Mouse (Mus musculus) hindbrain, embryonic 11.5 days (tissue): ENCODE data around the gene Ryr1. TPM values are rescaled to one million over a fixed set of nuclear protein-coding genes. Genes with fewer than 3 reads are reported as not detected.

Experiments used
- ATAC-seq: fragments of 200-750 bp; cut with Nextera tagmentation; 2 replicates; pipeline ENCODE4 v1.8.0; 2017; ENCODE audit warnings: mild to moderate bottlenecking, moderate TSS enrichment, moderate library complexity; ENCODE audit not compliant: low FRiP score
- DNase-seq: peaks from one replicate; pipeline ENCODE4 v3.0.0-alpha.2; 2015; ENCODE audit warnings: low spot score
- H3K27ac ChIP-seq: fragments of 300-500 bp; sonication (generic); 2 replicates; pipeline ENCODE4 v1.5.1; 2014; ENCODE audit warnings: mild to moderate bottlenecking, low read depth, low read length
- H3K27me3 ChIP-seq: fragments of 300-500 bp; sonication (generic); 2 replicates; pipeline ENCODE4 v1.6.1; 2014; ENCODE audit warnings: mild to moderate bottlenecking, low read length, moderate library complexity, mixed read lengths; ENCODE audit not compliant: control insufficient read depth, insufficient read depth
- H3K36me3 ChIP-seq: fragments of 300-500 bp; sonication (generic); 2 replicates; pipeline ENCODE4 v1.6.1; 2014; ENCODE audit warnings: mild to moderate bottlenecking, low read length, moderate library complexity, mixed read lengths; ENCODE audit not compliant: control insufficient read depth, insufficient read depth
- H3K4me1 ChIP-seq: fragments of 300-500 bp; sonication (generic); replicated peaks from 2 replicates; pipeline ENCODE4 v1.6.1; 2014; ENCODE audit warnings: low read length, mixed read lengths; ENCODE audit not compliant: control insufficient read depth, insufficient read depth
- H3K4me2 ChIP-seq: fragments of 300-500 bp; sonication (generic); replicated peaks from 2 replicates; pipeline ENCODE4 v1.6.1; 2014; ENCODE audit warnings: mild to moderate bottlenecking, low read depth, low read length
- H3K4me3 ChIP-seq: fragments of 300-500 bp; sonication (generic); 2 replicates; pipeline ENCODE4 v1.5.1; 2014; ENCODE audit warnings: low read depth, low read length
- H3K9ac ChIP-seq: fragments of 300-500 bp; sonication (generic); 2 replicates; pipeline ENCODE4 v1.6.1; 2014; ENCODE audit warnings: low read depth, low read length
- H3K9me3 ChIP-seq: fragments of 300-500 bp; sonication (generic); 2 replicates; pipeline ENCODE4 v1.6.1; 2016; ENCODE audit warnings: low read length; ENCODE audit not compliant: control insufficient read depth
- WGBS: fragments of 180-500 bp; shearing (Covaris S2); extraction: QIAGEN DNeasy Blood & Tissue Kit; methylation state at CpG from one replicate; pipeline ENCODE4 v1.1.7; 2014; 5-methylcytosine and 5-hydroxymethylcytosine counted together
- polyA plus RNA-seq: library from polyadenylated mRNA; unstranded; fragments of >200 nt; fragmentation: Nextera tagmentation; extraction: Ambion mirVana; gene quantifications from 2 replicates; pipeline ENCODE4 v1.2.1, GENCODE M21; 2014

Ryr1 gene
- polyA plus RNA-seq, 1 experiment from 2014 or later = 1.1 TPM

DNA sequence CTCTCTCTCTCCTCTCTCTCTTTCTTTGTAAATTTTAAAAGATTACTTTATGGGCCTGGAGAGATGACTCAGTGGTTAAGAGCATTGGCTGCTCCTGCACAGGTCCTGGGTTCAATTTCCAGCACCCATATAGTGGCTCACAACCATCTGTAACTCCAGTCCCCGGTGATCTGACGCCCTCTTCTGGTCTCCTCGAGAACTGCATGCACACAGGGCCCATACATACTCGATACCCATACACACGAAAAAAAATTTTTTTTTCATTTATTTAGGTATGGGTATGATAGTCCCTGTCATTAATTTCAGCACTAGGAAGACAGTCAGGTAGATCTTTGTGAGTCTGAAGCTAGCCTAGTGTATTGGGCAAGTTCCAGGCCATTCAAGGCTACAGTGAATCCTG, 83.8 kb downstream of the Ryr1 start:
- WGBS = 82% methylated on average over 5 of the region's 5 CpGs
- H3K4me3 ChIP-seq = no peak overlapping the region
- H3K4me1 ChIP-seq = no peaks in the 10 kb centered on the region
- no peak overlapping the region for H3K27ac ChIP-seq
- H3K36me3 ChIP-seq = no peaks in the 10 kb centered on the region
- no peaks in the 10 kb centered on the region for H3K27me3 ChIP-seq
- H3K4me2 ChIP-seq = no peak overlapping the region
- DNase-seq (no peak), ATAC-seq (no peak)
- H3K9ac ChIP-seq = no peak overlapping the region
- H3K9me3 ChIP-seq = no peaks in the 10 kb centered on the region

DNA sequence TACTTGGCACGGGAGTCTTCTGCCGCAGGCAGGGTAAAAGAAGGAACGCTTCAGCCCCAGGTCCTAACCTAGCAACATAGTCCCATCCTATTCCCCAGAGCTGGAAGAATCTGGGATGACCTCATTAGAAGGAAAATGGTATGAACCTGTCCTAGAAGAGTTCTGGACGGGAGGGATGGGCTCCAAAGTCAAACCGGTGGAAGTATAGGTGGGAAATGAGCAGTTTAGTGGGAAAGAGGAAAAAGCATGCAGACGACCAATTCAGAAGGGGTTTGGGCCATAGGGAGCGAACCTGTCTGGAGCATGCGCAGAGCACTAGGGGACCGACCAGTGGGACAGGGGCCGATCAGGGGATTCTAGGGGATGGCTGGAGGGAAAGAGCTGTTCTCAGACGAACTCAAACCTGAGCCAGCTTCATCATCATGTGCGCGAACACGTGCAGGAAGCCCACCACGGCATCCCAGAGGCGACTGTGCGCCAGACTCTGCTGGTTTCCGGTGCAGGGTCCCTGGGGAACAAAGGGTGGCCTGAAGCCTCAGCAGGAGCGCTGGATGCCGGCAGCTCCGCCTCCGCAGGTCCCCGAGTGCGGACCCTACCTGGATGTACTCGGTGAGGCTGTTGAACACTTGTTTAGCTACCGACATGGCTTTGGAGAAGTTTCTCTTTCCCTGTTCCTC, 84.9 kb downstream of the Ryr1 start:
- ATAC-seq (peak; percentile 52), DNase-seq (peak; percentile 68)
- no peaks in the 10 kb centered on the region for H3K4me1 ChIP-seq
- H3K27ac ChIP-seq = no peak overlapping the region
- H3K9ac ChIP-seq = peak overlapping the region; percentile 43
- no peaks in the 10 kb centered on the region for H3K36me3 ChIP-seq
- H3K4me3 ChIP-seq = peak overlapping the region; percentile 31
- H3K27me3 ChIP-seq = no peaks in the 10 kb centered on the region
- H3K4me2 ChIP-seq = peak overlapping the region; percentile 61
- WGBS = under 1% methylated on average over 26 of the region's 26 CpGs
- H3K9me3 ChIP-seq = no peaks in the 10 kb centered on the region

DNA sequence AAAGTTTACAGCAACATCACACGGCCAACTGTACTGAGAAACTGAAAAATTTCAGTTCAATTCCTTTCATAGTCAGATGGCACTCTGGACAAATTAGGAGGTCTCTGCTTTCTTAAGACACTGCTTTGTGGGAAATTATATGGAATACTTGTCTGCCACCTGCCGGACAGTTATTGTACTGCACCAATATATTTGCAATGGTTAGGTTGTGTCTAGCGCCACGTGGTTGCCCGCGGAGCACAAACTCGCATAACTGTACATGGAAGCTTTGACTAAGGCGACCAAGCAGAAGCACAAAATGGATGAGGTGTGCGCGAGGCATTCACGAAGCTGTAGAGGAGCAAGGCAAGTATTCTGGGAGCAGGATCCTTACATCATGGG, 85.4 kb downstream of the Ryr1 start:
- H3K4me2 ChIP-seq = peak overlapping the region; percentile 61
- H3K27me3 ChIP-seq = no peaks in the 10 kb centered on the region
- peak; percentile 60 for ATAC-seq
- H3K4me1 ChIP-seq = no peaks in the 10 kb centered on the region
- DNase-seq = peak; percentile 95
- no peaks in the 10 kb centered on the region for H3K9me3 ChIP-seq
- no peaks in the 10 kb centered on the region for H3K36me3 ChIP-seq
- peak overlapping the region; percentile 31 for H3K4me3 ChIP-seq
- peak overlapping the region; percentile 43; the same call in 1 of the 2 replicates for H3K9ac ChIP-seq
- 1% methylated on average over 11 of the region's 11 CpGs for WGBS
- H3K27ac ChIP-seq = no peak overlapping the region

DNA sequence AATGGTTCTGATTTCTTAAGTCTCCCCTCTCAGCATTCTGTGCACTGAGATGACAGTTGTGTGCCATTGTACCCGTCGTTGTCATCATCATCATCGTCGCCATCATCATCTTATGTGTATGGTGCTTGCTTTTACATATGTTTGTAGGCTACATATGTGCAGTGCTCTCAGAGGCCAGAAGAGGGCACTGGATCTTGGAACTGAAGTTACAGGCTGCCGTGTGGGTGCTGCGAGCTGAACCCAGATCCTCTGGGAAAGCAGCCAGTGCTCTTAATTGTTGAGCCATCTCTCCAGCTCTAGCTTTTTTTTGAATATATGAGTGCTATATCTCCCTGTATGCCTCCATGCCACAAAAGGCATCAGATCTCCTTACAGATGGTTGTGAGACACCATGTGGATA, 87.7 kb downstream of the Ryr1 start:
- no peaks in the 10 kb centered on the region for H3K9me3 ChIP-seq
- 84% methylated on average over 6 of the region's 6 CpGs for WGBS
- DNase-seq = no peak
- H3K27ac ChIP-seq = no peak overlapping the region
- no peak overlapping the region for H3K4me3 ChIP-seq
- no peaks in the 10 kb centered on the region for H3K4me1 ChIP-seq
- no peak for ATAC-seq
- H3K36me3 ChIP-seq = no peaks in the 10 kb centered on the region
- no peak overlapping the region for H3K4me2 ChIP-seq
- no peak overlapping the region for H3K9ac ChIP-seq
- H3K27me3 ChIP-seq = no peaks in the 10 kb centered on the region

DNA sequence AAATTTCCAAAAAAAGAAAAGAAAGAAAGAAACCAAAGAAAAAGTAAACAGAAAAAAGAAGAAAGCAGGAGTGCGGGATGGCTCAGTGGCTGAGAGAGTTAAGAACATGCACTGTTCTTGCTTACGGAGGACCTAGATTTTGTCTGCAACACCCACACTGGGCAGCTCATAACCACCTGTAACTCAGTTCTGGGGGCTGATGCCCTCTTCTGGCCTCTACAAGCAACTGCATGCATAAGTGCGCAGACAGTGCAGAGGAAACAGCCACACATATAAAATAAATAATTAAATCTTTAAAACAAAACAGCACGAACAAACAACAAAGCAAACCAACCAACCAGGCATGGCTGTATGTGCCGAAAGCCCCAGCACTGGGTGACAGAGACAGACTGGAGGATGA, 92.3 kb downstream of the Ryr1 start:
- DNase-seq (no peak), ATAC-seq (no peak)
- 85% methylated on average over 5 of the region's 5 CpGs for WGBS
- Histone ChIP-seq H3K36me3 (no peaks in the 10 kb centered on the region), H3K9me3 (no peaks in the 10 kb centered on the region), H3K27me3 (no peaks in the 10 kb centered on the region), H3K27ac (no peak overlapping the region), H3K4me2 (no peak overlapping the region), H3K9ac (no peak overlapping the region), H3K4me3 (no peak overlapping the region), H3K4me1 (no peaks in the 10 kb centered on the region)

DNA sequence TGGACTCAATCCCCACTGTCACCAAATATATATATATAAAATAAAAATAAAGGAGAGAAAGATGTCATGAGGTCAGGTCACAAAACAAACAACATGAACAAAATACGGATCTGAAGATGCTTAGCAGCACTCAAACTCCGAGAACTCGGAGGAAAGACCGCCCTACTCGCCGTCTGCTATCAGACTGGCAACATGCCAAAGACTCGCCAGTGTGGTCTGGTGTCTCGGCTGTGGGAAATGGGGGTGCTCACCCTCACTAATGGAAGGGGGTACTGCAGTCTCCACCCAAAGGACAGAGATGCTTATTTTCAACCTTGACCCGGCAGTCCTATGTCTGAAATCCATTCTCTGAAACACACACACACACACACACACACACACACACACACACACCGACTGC, 93.3 kb downstream of the Ryr1 start:
- 91% methylated on average over 10 of the region's 10 CpGs for WGBS
- no peaks in the 10 kb centered on the region for H3K36me3 ChIP-seq

DNA sequence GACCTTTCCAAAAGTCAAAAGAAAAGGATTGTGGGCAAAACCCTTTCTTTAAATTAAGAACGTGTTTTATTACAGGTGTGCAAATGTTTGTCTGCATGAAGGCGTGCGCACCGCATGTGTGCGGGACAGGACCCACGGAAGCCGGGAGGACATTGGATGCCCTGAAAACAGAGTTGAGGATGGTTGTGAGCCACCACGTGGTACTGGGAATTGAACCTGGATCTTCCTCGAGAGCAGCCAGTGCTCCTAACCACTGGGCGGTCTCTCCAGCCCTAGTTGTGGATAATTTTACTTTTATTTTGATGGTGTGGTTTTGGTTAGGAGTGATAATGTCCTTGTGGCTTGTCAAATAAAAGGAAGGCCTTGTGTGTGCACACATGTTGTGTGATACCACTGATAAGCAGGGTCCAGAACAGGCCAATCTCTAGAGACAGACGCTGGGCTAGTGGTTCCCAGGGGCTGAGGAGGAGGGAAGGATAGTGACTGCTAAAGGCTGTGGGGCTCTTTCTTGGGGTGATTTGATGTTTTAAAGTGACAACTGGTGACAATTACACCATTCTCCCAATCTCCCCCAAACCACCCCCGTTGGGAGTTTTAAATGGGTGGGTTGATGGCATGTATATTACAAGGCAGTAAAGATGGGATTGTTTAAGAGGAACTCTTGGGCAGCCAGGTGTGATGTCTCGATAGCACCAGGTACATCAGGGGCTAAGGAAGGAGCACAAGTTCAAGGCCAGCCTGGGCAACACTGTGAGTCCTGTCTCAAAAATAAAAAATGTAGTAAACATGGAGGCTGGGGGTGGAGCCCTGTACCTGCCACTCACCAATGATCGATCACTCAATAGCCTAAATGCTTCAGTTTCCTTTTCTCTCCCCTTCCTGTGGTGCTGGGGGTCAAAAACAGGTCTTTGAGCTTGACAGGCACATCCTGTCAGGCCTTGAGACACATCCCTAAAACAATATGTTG, 95.0 kb downstream of the Ryr1 start:
- DNase-seq (no peak), ATAC-seq (no peak)
- Histone ChIP-seq H3K9me3 (no peaks in the 10 kb centered on the region), H3K27ac (no peak overlapping the region), H3K4me3 (no peak overlapping the region), H3K27me3 (no peaks in the 10 kb centered on the region), H3K36me3 (no peaks in the 10 kb centered on the region), H3K4me2 (no peak overlapping the region), H3K9ac (no peak overlapping the region), H3K4me1 (no peaks in the 10 kb centered on the region)
- 88% methylated on average over 14 of the region's 14 CpGs for WGBS

More for the DNA sequence above, 93.3 kb downstream of the Ryr1 start:
- H3K27ac ChIP-seq = no peak overlapping the region
- DNase-seq (no peak), ATAC-seq (no peak)
- no peaks in the 10 kb centered on the region for H3K27me3 ChIP-seq
- H3K4me1 ChIP-seq = no peaks in the 10 kb centered on the region
- no peak overlapping the region for H3K9ac ChIP-seq
- H3K9me3 ChIP-seq = no peaks in the 10 kb centered on the region
- H3K4me2 ChIP-seq = no peak overlapping the region
- no peak overlapping the region for H3K4me3 ChIP-seq

DNA sequence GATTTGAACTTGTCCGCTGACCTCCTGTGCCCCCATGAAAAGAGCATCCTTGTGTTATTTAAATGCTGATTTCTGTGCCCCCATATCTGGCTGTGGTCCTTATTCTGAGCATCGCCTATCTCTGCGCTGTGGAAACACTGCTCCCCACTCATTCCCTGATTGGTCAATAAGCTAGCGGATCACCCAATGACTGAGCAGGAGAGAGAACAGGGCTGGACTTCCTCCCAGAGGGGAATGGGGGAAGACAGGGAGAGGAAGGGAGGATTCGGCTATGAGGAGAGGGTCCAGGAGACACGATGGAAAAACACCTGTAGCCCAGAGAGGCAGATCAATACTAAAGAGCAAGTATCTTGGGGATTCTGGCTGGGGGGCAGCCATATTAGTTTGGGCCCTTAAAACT, 96.2 kb downstream of the Ryr1 start:
- no peak overlapping the region for H3K4me2 ChIP-seq
- H3K4me3 ChIP-seq = no peak overlapping the region
- no peak overlapping the region for H3K9ac ChIP-seq
- H3K36me3 ChIP-seq = no peaks in the 10 kb centered on the region
- 82% methylated on average over 6 of the region's 6 CpGs for WGBS
- no peaks in the 10 kb centered on the region for H3K4me1 ChIP-seq
- no peaks in the 10 kb centered on the region for H3K9me3 ChIP-seq
- no peak overlapping the region for H3K27ac ChIP-seq
- no peak for DNase-seq
- no peaks in the 10 kb centered on the region for H3K27me3 ChIP-seq
- no peak for ATAC-seq
